Mouse (Mus musculus) megakaryocyte-erythroid progenitor cell, adult 5-6 weeks (primary cell): ENCODE measurements around the gene Dffb. TPM values are rescaled to one million over a fixed set of nuclear protein-coding genes. Genes with fewer than 3 reads are reported as not detected.

ENCODE experiments used
- total RNA-seq, 2 experiments: library from RNA; stranded (forward) in 1 of 2; stranded (reverse) in 1 of 2; fragments of 200-1000, 215-1000 nt in 1 of 2; fragments of >200 nt in 1 of 2; fragmentation: Nextera tagmentation in 1 of 2; gene quantifications; 2 replicates each; pipeline ENCODE4 v1.2.3; 2014 to 2017

Dffb gene
- total RNA-seq, 2 experiments from 2014 or later, result 9.5 to 15.0 TPM

Other genes with a start within 250 kb of the Dffb start
- 58.6 and 78.0 TPM in 2 replicates for gene A430005L14Rik, start 17.9 kb downstream of the Dffb start, total RNA-seq (2014; fragmentation: Nextera tagmentation)
- 45.1 and 62.6 TPM in 2 replicates for gene A430005L14Rik, start 17.9 kb downstream of the Dffb start, total RNA-seq (2017)
- 10.6 and 18.1 TPM in 2 replicates for gene Cep104, start 68 bp upstream of the Dffb start, total RNA-seq (2014; fragmentation: Nextera tagmentation)
- 6.0 and 8.4 TPM in 2 replicates for gene Cep104, start 68 bp upstream of the Dffb start, total RNA-seq (2017)
- 30.7 and 36.8 TPM in 2 replicates for gene Lrrc47, start 36.6 kb upstream of the Dffb start, total RNA-seq (2014; fragmentation: Nextera tagmentation)
- 32.6 and 49.4 TPM in 2 replicates for gene Lrrc47, start 36.6 kb upstream of the Dffb start, total RNA-seq (2017)
- 119 and 177 TPM in 2 replicates for gene Smim1, start 51.1 kb upstream of the Dffb start, total RNA-seq (2014; fragmentation: Nextera tagmentation)
- 34.2 and 58.4 TPM in 2 replicates for gene Smim1, start 51.1 kb upstream of the Dffb start, total RNA-seq (2017)
- gene Ccdc27, start 67.6 kb upstream of the Dffb start, total RNA-seq (2014; fragmentation: Nextera tagmentation), result not detected in 2 replicates
- gene Ccdc27, start 67.6 kb upstream of the Dffb start, total RNA-seq (2017), result not detected in 2 replicates
- not detected in 2 replicates for gene Trp73, start 165.1 kb upstream of the Dffb start, total RNA-seq (2014; fragmentation: Nextera tagmentation)
- not detected in 2 replicates for gene Trp73, start 165.1 kb upstream of the Dffb start, total RNA-seq (2017)
- 23.3 and 29.7 TPM in 2 replicates for gene Wrap73, start 167.2 kb upstream of the Dffb start, total RNA-seq (2014; fragmentation: Nextera tagmentation)
- 8.9 and 10.9 TPM in 2 replicates for gene Wrap73, start 167.2 kb upstream of the Dffb start, total RNA-seq (2017)
- gene Tprgl, start 185.5 kb upstream of the Dffb start, total RNA-seq (2014; fragmentation: Nextera tagmentation), result 67.6 and 82.8 TPM in 2 replicates
- 39.9 and 49.6 TPM in 2 replicates for gene Tprgl, start 185.5 kb upstream of the Dffb start, total RNA-seq (2017)
- gene Megf6, start 195.6 kb upstream of the Dffb start, total RNA-seq (2014; fragmentation: Nextera tagmentation), result 0.22 and 0.37 TPM in 2 replicates
- 0.38 TPM in 1 of 2 replicates, not detected in the other for gene Megf6, start 195.6 kb upstream of the Dffb start, total RNA-seq (2017)